Mouse (Mus musculus) frontal cortex, postnatal 36 days (tissue): ENCODE data around the gene Rab24.

Experiments used
- DNase-seq, 2 experiments: peaks; one replicate each; pipeline ENCODE4 v3.0.0; 2022; ENCODE audit warnings: low spot score in 2 of 2

The Rab24 gene

GRCm38 (mm10) chr13:55321434-55322129 is at the start of gene Rab24:
Gene Rab24 (minus strand): TSS chr13:55321946.
- DNase-seq, result peak; percentile 80 to 87

- peak in 1 of 2 experiments; percentile 42 for DNase-seq
Measured at GRCm38 (mm10) chr13:55371007-55371681, 49.4 kb upstream of the Rab24 start.

GRCm38 (mm10) chr13:55370234-55370633 is 48.5 kb upstream of the Rab24 start:
- no peak for DNase-seq

- peak; percentile 41 to 58 for DNase-seq
Measured at GRCm38 (mm10) chr13:55369531-55370114, 47.9 kb upstream of the Rab24 start, which contains the start of gene Rgs14. Gene Rgs14 (plus strand): TSS chr13:55369732.

GRCm38 (mm10) chr13:55368401-55368800 is 46.7 kb upstream of the Rab24 start:
- no peak for DNase-seq

- peak; percentile 97 to 99 for DNase-seq
Measured at GRCm38 (mm10) chr13:55362453-55363060, 40.8 kb upstream of the Rab24 start, which contains the start of gene Lman2. Gene Lman2 (minus strand): TSS chr13:55362783.

- DNase-seq, result no peak
Measured at GRCm38 (mm10) chr13:55361974-55362452, 40.3 kb upstream of the Rab24 start.

- DNase-seq, result no peak
Measured at GRCm38 (mm10) chr13:55361145-55361544, 39.4 kb upstream of the Rab24 start.

GRCm38 (mm10) chr13:55346745-55347144 is 25.0 kb upstream of the Rab24 start:
- DNase-seq, result no peak

GRCm38 (mm10) chr13:55344286-55344685 is 22.5 kb upstream of the Rab24 start:
- peak in 1 of 2 experiments; percentile 68 for DNase-seq

GRCm38 (mm10) chr13:55342469-55342868 is 20.7 kb upstream of the Rab24 start:
- DNase-seq, result no peak

GRCm38 (mm10) chr13:55339259-55339658 is 17.5 kb upstream of the Rab24 start:
- no peak for DNase-seq

GRCm38 (mm10) chr13:55338131-55339054 is 16.6 kb upstream of the Rab24 start:
- DNase-seq, result no peak

GRCm38 (mm10) chr13:55337341-55337975 is 15.7 kb upstream of the Rab24 start:
- no peak for DNase-seq

GRCm38 (mm10) chr13:55335701-55336100 is 14.0 kb upstream of the Rab24 start:
- DNase-seq, result no peak

GRCm38 (mm10) chr13:55332331-55332730 is 10.6 kb upstream of the Rab24 start:
- DNase-seq, result no peak

GRCm38 (mm10) chr13:55330567-55331400 is 9.0 kb upstream of the Rab24 start:
- DNase-seq, result no peak

- peak; percentile 77 to 84 for DNase-seq
Measured at GRCm38 (mm10) chr13:55329683-55330566, 8.2 kb upstream of the Rab24 start, which contains the start of gene Mxd3. Gene Mxd3 (minus strand): TSS chr13:55329823.
